Mouse (Mus musculus) liver, embryonic 11.5 days (tissue): Measurements from ENCODE around the gene Gins2. TPM values are rescaled to one million over a fixed set of nuclear protein-coding genes. Genes with fewer than 3 reads are reported as not detected.

Experiments
- ATAC-seq: fragments of 200-750 bp; cut with Nextera tagmentation; replicated peaks from 2 replicates; pipeline ENCODE4 v1.8.0; 2017; ENCODE audit warnings: moderate number of reproducible peaks, mild to moderate bottlenecking, moderate TSS enrichment, moderate library complexity; ENCODE audit not compliant: low FRiP score
- DNase-seq: peaks from one replicate; pipeline ENCODE4 v3.0.0-alpha.2; 2017; ENCODE audit warnings: low spot score
- H3K27ac ChIP-seq: fragments of 300-500 bp; sonication (generic); 2 replicates; pipeline ENCODE4 v1.5.1; 2014; ENCODE audit warnings: mild to moderate bottlenecking, low read depth, low read length, control low read depth
- H3K27me3 ChIP-seq: fragments of 300-500 bp; sonication (generic); replicated peaks from 2 replicates; pipeline ENCODE4 v1.6.1; 2014; ENCODE audit warnings: low read length, mixed read lengths; ENCODE audit not compliant: control insufficient read depth, insufficient read depth
- H3K36me3 ChIP-seq: fragments of 300-500 bp; sonication (generic); 2 replicates; pipeline ENCODE4 v1.6.1; 2014; ENCODE audit warnings: mild to moderate bottlenecking, low read length, moderate library complexity, mixed read lengths; ENCODE audit not compliant: control insufficient read depth, insufficient read depth
- H3K4me1 ChIP-seq: fragments of 300-500 bp; sonication (generic); replicated peaks from 2 replicates; pipeline ENCODE4 v1.6.1; 2014; ENCODE audit warnings: low read length, mixed read lengths; ENCODE audit not compliant: control insufficient read depth, insufficient read depth
- H3K4me2 ChIP-seq: fragments of 300-500 bp; sonication (generic); 2 replicates; pipeline ENCODE4 v1.6.1; 2014; ENCODE audit warnings: mild to moderate bottlenecking, control low read depth, moderate library complexity
- H3K4me3 ChIP-seq: fragments of 300-500 bp; sonication (generic); 2 replicates; pipeline ENCODE4 v1.5.1; 2014; ENCODE audit warnings: low read depth, low read length, control low read depth
- H3K9ac ChIP-seq: fragments of 300-500 bp; sonication (generic); 2 replicates; pipeline ENCODE4 v1.6.1; 2014; ENCODE audit warnings: low read depth, low read length, control low read depth
- H3K9me3 ChIP-seq: fragments of 300-500 bp; sonication (generic); 2 replicates; pipeline ENCODE4 v1.6.1; 2016; ENCODE audit warnings: low read length, inconsistent platforms, mixed read lengths; ENCODE audit not compliant: control insufficient read depth
- WGBS: fragments of 180-500 bp; shearing (Covaris S2); extraction: QIAGEN DNeasy Blood & Tissue Kit; methylation state at CpG from one replicate; pipeline ENCODE4 v1.1.7; 2014; 5-methylcytosine and 5-hydroxymethylcytosine counted together
- polyA plus RNA-seq: library from polyadenylated mRNA; unstranded; fragments of >200 nt; fragmentation: Nextera tagmentation; extraction: Ambion mirVana; gene quantifications from 2 replicates; pipeline ENCODE4 v1.2.1, GENCODE M21; 2014

Gins2 gene
- polyA plus RNA-seq, 1 experiment from 2014 or later = 125 TPM

GRCm38 (mm10) chr8:120591587-120592292 lies 2.6 kb upstream of the Gins2 start:
- H3K9ac ChIP-seq = no peak overlapping the region
- peaks cover 9% of the 10 kb centered on the region; the same call in 1 of the 2 replicates for H3K36me3 ChIP-seq
- WGBS = 73% methylated on average over 10 of the region's 10 CpGs
- DNase-seq (no peak), ATAC-seq (no peak)
- no peaks in the 10 kb centered on the region for H3K27me3 ChIP-seq
- H3K27ac ChIP-seq = no peak overlapping the region
- H3K4me3 ChIP-seq = no peak overlapping the region
- H3K4me2 ChIP-seq = peak overlapping the region; percentile 10; the same call in 1 of the 2 replicates
- H3K9me3 ChIP-seq = no peaks in the 10 kb centered on the region
- peaks cover 20% of the 10 kb centered on the region for H3K4me1 ChIP-seq

GRCm38 (mm10) chr8:120589921-120590320 lies 817 bp upstream of the Gins2 start:
- ATAC-seq (no peak), DNase-seq (no peak)
- Histone ChIP-seq H3K27ac (0 out of 2 replicates have a peak overlapping the region, but pooled peaks have one; percentile 38), H3K4me3 (peak overlapping the region; percentile 59), H3K9me3 (no peaks in the 10 kb centered on the region), H3K4me1 (peaks cover 21% of the 10 kb centered on the region), H3K36me3 (peaks cover 18% of the 10 kb centered on the region), H3K9ac (peak overlapping the region; percentile 62), H3K27me3 (no peaks in the 10 kb centered on the region), H3K4me2 (peak overlapping the region; percentile 93)
- 53% methylated on average over 2 of the region's 2 CpGs for WGBS

GRCm38 (mm10) chr8:120585521-120585920 lies 3.6 kb downstream of the Gins2 start:
- H3K4me3 ChIP-seq = no peak overlapping the region
- WGBS = 94% methylated on average over 10 of the region's 10 CpGs
- no peaks in the 10 kb centered on the region for H3K27me3 ChIP-seq
- H3K9me3 ChIP-seq = no peaks in the 10 kb centered on the region
- peaks cover 37% of the 10 kb centered on the region for H3K36me3 ChIP-seq
- H3K27ac ChIP-seq = no peak overlapping the region
- DNase-seq (no peak), ATAC-seq (no peak)
- no peak overlapping the region for H3K9ac ChIP-seq
- H3K4me2 ChIP-seq = no peak overlapping the region
- peaks cover 22% of the 10 kb centered on the region for H3K4me1 ChIP-seq

GRCm38 (mm10) chr8:120581811-120582210 lies 7.3 kb downstream of the Gins2 start:
- Histone ChIP-seq H3K9me3 (no peaks in the 10 kb centered on the region), H3K4me1 (peaks cover 5% of the 10 kb centered on the region; the same call in 1 of the 2 replicates), H3K36me3 (peaks cover 64% of the 10 kb centered on the region), H3K4me2 (no peak overlapping the region), H3K9ac (no peak overlapping the region; the same call in 1 of the 2 replicates), H3K27ac (0 out of 2 replicates have a peak overlapping the region, but pooled peaks have one; percentile 29), H3K27me3 (no peaks in the 10 kb centered on the region), H3K4me3 (no peak overlapping the region)
- DNase-seq (no peak), ATAC-seq (no peak)
- WGBS = 88% methylated on average over 8 of the region's 8 CpGs

GRCm38 (mm10) chr8:120581329-120581728 lies 7.8 kb downstream of the Gins2 start:
- Histone ChIP-seq H3K9me3 (no peaks in the 10 kb centered on the region), H3K9ac (no peak overlapping the region; the same call in 1 of the 2 replicates), H3K27me3 (no peaks in the 10 kb centered on the region), H3K4me3 (no peak overlapping the region), H3K36me3 (peaks cover 68% of the 10 kb centered on the region), H3K4me1 (0 out of 2 replicates have a peak, but pooled peaks cover 3% of the 10 kb centered on the region), H3K27ac (0 out of 2 replicates have a peak overlapping the region, but pooled peaks have one; percentile 29), H3K4me2 (no peak overlapping the region)
- 88% methylated on average over 12 of the region's 12 CpGs for WGBS
- no peak for ATAC-seq
- DNase-seq = no peak

GRCm38 (mm10) chr8:120580336-120581000 lies 8.6 kb downstream of the Gins2 start:
- peaks cover 11% of the 10 kb centered on the region for H3K4me1 ChIP-seq
- no peak overlapping the region for H3K4me3 ChIP-seq
- H3K9me3 ChIP-seq = no peaks in the 10 kb centered on the region
- H3K9ac ChIP-seq = no peak overlapping the region
- no peak for DNase-seq
- no peak for ATAC-seq
- no peak overlapping the region for H3K4me2 ChIP-seq
- 86% methylated on average over 8 of the region's 8 CpGs for WGBS
- no peaks in the 10 kb centered on the region for H3K27me3 ChIP-seq
- H3K36me3 ChIP-seq = peaks cover 71% of the 10 kb centered on the region
- H3K27ac ChIP-seq = no peak overlapping the region

- Histone ChIP-seq H3K9ac (no peak overlapping the region), H3K9me3 (no peaks in the 10 kb centered on the region), H3K27me3 (no peaks in the 10 kb centered on the region), H3K4me2 (no peak overlapping the region), H3K4me3 (no peak overlapping the region), H3K27ac (no peak overlapping the region), H3K36me3 (peaks cover 85% of the 10 kb centered on the region), H3K4me1 (peaks cover 13% of the 10 kb centered on the region)
- WGBS = 93% methylated on average over 17 of the region's 17 CpGs
- ATAC-seq (no peak), DNase-seq (no peak)
Measured at GRCm38 (mm10) chr8:120577821-120578220, 11.3 kb downstream of the Gins2 start.

GRCm38 (mm10) chr8:120575801-120576200 lies 13.3 kb downstream of the Gins2 start:
- Histone ChIP-seq H3K4me2 (no peak overlapping the region), H3K4me3 (no peak overlapping the region), H3K4me1 (peaks cover 13% of the 10 kb centered on the region), H3K9ac (no peak overlapping the region), H3K27me3 (no peaks in the 10 kb centered on the region), H3K9me3 (no peaks in the 10 kb centered on the region), H3K36me3 (peaks cover 93% of the 10 kb centered on the region), H3K27ac (no peak overlapping the region)
- ATAC-seq (no peak), DNase-seq (no peak)
- WGBS = 74% methylated on average over 9 of the region's 9 CpGs
